Mouse (Mus musculus): Measurements from ENCODE around the gene Msx1. TPM values are rescaled to one million over a fixed set of nuclear protein-coding genes. Genes with fewer than 3 reads are reported as not detected.
A peak's percentile ranks its signal among the peaks of the same experiment; 100 is the strongest.
"Not testable (repeated sequence)": the region's sequence is repeated elsewhere in the genome, so short reads cannot be mapped to it uniquely, and the experiment has no call there.

The Msx1 gene
- polyA plus RNA-seq, 1 experiment from 2014 or later: 37.4 TPM

GRCm38 (mm10) chr5:37848991-37849719 lies 24.8 kb upstream of the Msx1 start:
- Histone ChIP-seq H3K4me3 (replicated peaks; ENCODE audit: low read length) (no peak overlapping the region), H3K9me3 (ENCODE audit: control insufficient read depth, low read length) (no peaks in the 10 kb centered on the region), H3K4me1 (replicated peaks; ENCODE audit: control insufficient read depth, insufficient read depth, low read length) (peaks cover 7% of the 10 kb centered on the region), H3K27ac (no peak overlapping the region), H3K4me2 (replicated peaks) (no peak overlapping the region), H3K27me3 (ENCODE audit: control insufficient read depth, insufficient read depth, low read length) (no peaks in the 10 kb centered on the region), H3K36me3 (replicated peaks; ENCODE audit: control insufficient read depth, insufficient read depth) (no peaks in the 10 kb centered on the region), H3K9ac (no peak overlapping the region)
- no peak for ATAC-seq (ENCODE audit: low FRiP score)
- no peak for DNase-seq (ENCODE audit: low spot score)
- 32% methylated on average over 8 of the region's 8 CpGs for WGBS

GRCm38 (mm10) chr5:37836267-37836646 lies 11.9 kb upstream of the Msx1 start:
- H3K4me2 ChIP-seq (replicated peaks): no peak overlapping the region
- no peaks in the 10 kb centered on the region for H3K36me3 ChIP-seq (replicated peaks; ENCODE audit: control insufficient read depth, insufficient read depth)
- peaks cover 9% of the 10 kb centered on the region for H3K4me1 ChIP-seq (replicated peaks; ENCODE audit: control insufficient read depth, insufficient read depth, low read length)
- no peak overlapping the region for H3K9ac ChIP-seq
- DNase-seq (ENCODE audit: low spot score) (no peak), ATAC-seq (ENCODE audit: low FRiP score) (peak; percentile 28; the same call in 1 of the 2 replicates)
- WGBS: 25% methylated on average over 3 of the region's 3 CpGs
- H3K27ac ChIP-seq: no peak overlapping the region
- peaks cover 80% of the 10 kb centered on the region for H3K27me3 ChIP-seq (ENCODE audit: control insufficient read depth, insufficient read depth, low read length)
- H3K4me3 ChIP-seq (replicated peaks; ENCODE audit: low read length): no peak overlapping the region
- no peaks in the 10 kb centered on the region for H3K9me3 ChIP-seq (ENCODE audit: control insufficient read depth, low read length)

- H3K27ac ChIP-seq: no peak overlapping the region
- no peaks in the 10 kb centered on the region for H3K36me3 ChIP-seq (replicated peaks; ENCODE audit: control insufficient read depth, insufficient read depth)
- peaks cover 85% of the 10 kb centered on the region for H3K27me3 ChIP-seq (ENCODE audit: control insufficient read depth, insufficient read depth, low read length)
- WGBS: 0% methylated on average over 6 of the region's 6 CpGs
- peaks cover 9% of the 10 kb centered on the region for H3K4me1 ChIP-seq (replicated peaks; ENCODE audit: control insufficient read depth, insufficient read depth, low read length)
- H3K4me3 ChIP-seq (replicated peaks; ENCODE audit: low read length): no peak overlapping the region
- ATAC-seq (ENCODE audit: low FRiP score) (peak; percentile 83), DNase-seq (ENCODE audit: low spot score) (no peak)
- H3K4me2 ChIP-seq (replicated peaks): no peak overlapping the region
- H3K9me3 ChIP-seq (ENCODE audit: control insufficient read depth, low read length): no peaks in the 10 kb centered on the region
- H3K9ac ChIP-seq: no peak overlapping the region
Measured at GRCm38 (mm10) chr5:37835590-37836266, 11.3 kb upstream of the Msx1 start.

GRCm38 (mm10) chr5:37832766-37833165 lies 8.4 kb upstream of the Msx1 start:
- WGBS: 1% methylated on average over 6 of the region's 6 CpGs
- Histone ChIP-seq H3K9ac (no peak overlapping the region), H3K36me3 (replicated peaks; ENCODE audit: control insufficient read depth, insufficient read depth) (no peaks in the 10 kb centered on the region), H3K27me3 (ENCODE audit: control insufficient read depth, insufficient read depth, low read length) (peaks cover 97% of the 10 kb centered on the region), H3K9me3 (ENCODE audit: control insufficient read depth, low read length) (no peaks in the 10 kb centered on the region), H3K4me1 (replicated peaks; ENCODE audit: control insufficient read depth, insufficient read depth, low read length) (peaks cover 9% of the 10 kb centered on the region), H3K4me3 (replicated peaks; ENCODE audit: low read length) (no peak overlapping the region), H3K4me2 (replicated peaks) (no peak overlapping the region), H3K27ac (no peak overlapping the region)
- no peak for ATAC-seq (ENCODE audit: low FRiP score)
- no peak for DNase-seq (ENCODE audit: low spot score)

DNA sequence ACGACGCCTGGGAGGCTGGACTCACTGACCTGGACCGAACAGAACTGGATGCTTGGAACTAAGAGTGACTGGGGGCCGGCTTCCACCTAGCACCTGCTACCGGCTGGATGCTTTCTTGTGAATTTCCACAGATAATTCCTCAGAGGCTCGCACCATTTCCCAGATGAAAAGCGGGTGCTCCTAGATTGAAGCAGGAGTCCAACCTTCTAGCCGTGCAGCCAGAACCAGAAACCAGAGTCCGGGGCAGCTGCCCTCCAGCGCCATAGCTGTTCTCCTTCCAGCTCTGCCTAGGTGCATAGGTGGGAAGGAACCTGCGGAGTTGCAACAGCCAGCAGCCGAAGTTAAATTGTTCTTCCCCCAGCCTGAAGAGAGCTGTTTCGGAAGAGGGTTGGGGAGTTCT lies 7.6 kb upstream of the Msx1 start:
- H3K27ac ChIP-seq: no peak overlapping the region
- no peak overlapping the region for H3K4me2 ChIP-seq (replicated peaks)
- H3K4me3 ChIP-seq (replicated peaks; ENCODE audit: low read length): no peak overlapping the region
- no peaks in the 10 kb centered on the region for H3K36me3 ChIP-seq (replicated peaks; ENCODE audit: control insufficient read depth, insufficient read depth)
- DNase-seq (ENCODE audit: low spot score) (no peak), ATAC-seq (ENCODE audit: low FRiP score) (no peak)
- H3K4me1 ChIP-seq (replicated peaks; ENCODE audit: control insufficient read depth, insufficient read depth, low read length): peaks cover 13% of the 10 kb centered on the region
- peaks cover 97% of the 10 kb centered on the region for H3K27me3 ChIP-seq (ENCODE audit: control insufficient read depth, insufficient read depth, low read length)
- 9% methylated on average over 13 of the region's 13 CpGs for WGBS
- H3K9me3 ChIP-seq (ENCODE audit: control insufficient read depth, low read length): no peaks in the 10 kb centered on the region
- H3K9ac ChIP-seq: no peak overlapping the region

- H3K36me3 ChIP-seq (replicated peaks; ENCODE audit: control insufficient read depth, insufficient read depth); ATAC-seq (ENCODE audit: low FRiP score); H3K4me3 ChIP-seq (replicated peaks; ENCODE audit: low read length); H3K9ac ChIP-seq; H3K4me1 ChIP-seq (replicated peaks; ENCODE audit: control insufficient read depth, insufficient read depth, low read length); H3K4me2 ChIP-seq (replicated peaks); H3K9me3 ChIP-seq (ENCODE audit: control insufficient read depth, low read length); DNase-seq (ENCODE audit: low spot score); H3K27ac ChIP-seq: not testable (repeated sequence)
- H3K27me3 ChIP-seq (ENCODE audit: control insufficient read depth, insufficient read depth, low read length): peaks cover 92% of the 10 kb centered on the region
- WGBS: 17% methylated on average over 6 of the region's 7 CpGs
Measured at GRCm38 (mm10) chr5:37830436-37830835, 6.1 kb upstream of the Msx1 start.

DNA sequence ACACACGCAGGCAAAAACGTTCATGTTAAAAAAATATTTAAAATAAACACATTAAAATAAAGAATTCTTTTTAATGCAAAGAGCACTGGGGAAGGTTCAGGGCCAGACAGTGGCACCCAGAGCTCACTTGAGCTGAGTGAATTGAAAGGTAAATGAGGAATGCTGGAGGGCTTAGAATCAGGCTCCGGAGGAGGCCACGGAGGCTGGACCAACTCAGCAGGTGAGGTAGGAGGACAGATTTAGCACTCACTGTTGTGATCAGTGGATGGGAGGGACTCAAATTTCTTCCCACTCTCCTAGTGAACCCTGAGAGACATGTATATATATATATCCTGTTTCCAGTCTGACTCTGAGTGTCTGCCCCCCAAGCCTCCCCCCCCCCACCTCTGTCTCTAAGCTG lies 5.5 kb upstream of the Msx1 start:
- H3K36me3 ChIP-seq (replicated peaks; ENCODE audit: control insufficient read depth, insufficient read depth): no peaks in the 10 kb centered on the region
- no peaks in the 10 kb centered on the region for H3K9me3 ChIP-seq (ENCODE audit: control insufficient read depth, low read length)
- DNase-seq (ENCODE audit: low spot score) (no peak), ATAC-seq (ENCODE audit: low FRiP score) (no peak)
- H3K4me1 ChIP-seq (replicated peaks; ENCODE audit: control insufficient read depth, insufficient read depth, low read length): peaks cover 5% of the 10 kb centered on the region; the same call in 1 of the 2 replicates
- no peak overlapping the region for H3K4me2 ChIP-seq (replicated peaks)
- peaks cover 94% of the 10 kb centered on the region for H3K27me3 ChIP-seq (ENCODE audit: control insufficient read depth, insufficient read depth, low read length)
- H3K9ac ChIP-seq: no peak overlapping the region
- H3K4me3 ChIP-seq (replicated peaks; ENCODE audit: low read length): no peak overlapping the region
- no peak overlapping the region for H3K27ac ChIP-seq
- 8% methylated on average over 4 of the region's 4 CpGs for WGBS

DNA sequence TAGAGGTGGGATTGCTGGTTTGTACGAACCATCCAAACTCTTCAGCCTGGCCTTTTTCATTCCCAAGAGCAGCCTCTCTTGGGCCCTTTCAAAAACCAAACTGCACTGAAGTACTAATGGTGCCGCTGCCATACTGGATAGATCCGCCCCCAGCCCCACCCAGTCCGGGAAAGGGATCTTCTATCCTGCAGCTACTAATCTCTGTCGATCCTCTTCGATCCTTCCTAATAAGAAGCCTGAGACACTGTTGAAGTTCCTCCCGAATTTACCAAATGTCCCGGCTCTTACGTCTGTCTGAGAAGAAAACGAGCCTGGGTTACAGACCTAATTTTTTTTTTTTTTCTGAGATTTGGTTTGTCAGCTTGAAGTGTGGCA lies 4.9 kb upstream of the Msx1 start:
- no peak overlapping the region for H3K27ac ChIP-seq
- H3K4me1 ChIP-seq (replicated peaks; ENCODE audit: control insufficient read depth, insufficient read depth, low read length): peaks cover 9% of the 10 kb centered on the region; the same call in 1 of the 2 replicates
- no peak for DNase-seq (ENCODE audit: low spot score)
- no peak overlapping the region for H3K4me3 ChIP-seq (replicated peaks; ENCODE audit: low read length)
- no peak overlapping the region for H3K9ac ChIP-seq
- H3K9me3 ChIP-seq (ENCODE audit: control insufficient read depth, low read length): no peaks in the 10 kb centered on the region
- ATAC-seq (ENCODE audit: low FRiP score): no peak
- 5% methylated on average over 10 of the region's 10 CpGs for WGBS
- H3K27me3 ChIP-seq (ENCODE audit: control insufficient read depth, insufficient read depth, low read length): peaks cover 94% of the 10 kb centered on the region
- H3K36me3 ChIP-seq (replicated peaks; ENCODE audit: control insufficient read depth, insufficient read depth): no peaks in the 10 kb centered on the region
- H3K4me2 ChIP-seq (replicated peaks): no peak overlapping the region

GRCm38 (mm10) chr5:37828591-37829295 lies 4.4 kb upstream of the Msx1 start:
- Histone ChIP-seq H3K4me3 (replicated peaks; ENCODE audit: low read length) (no peak overlapping the region), H3K27me3 (ENCODE audit: control insufficient read depth, insufficient read depth, low read length) (peaks cover 94% of the 10 kb centered on the region), H3K4me2 (replicated peaks) (no peak overlapping the region), H3K36me3 (replicated peaks; ENCODE audit: control insufficient read depth, insufficient read depth) (no peaks in the 10 kb centered on the region), H3K27ac (no peak overlapping the region), H3K4me1 (replicated peaks; ENCODE audit: control insufficient read depth, insufficient read depth, low read length) (peaks cover 12% of the 10 kb centered on the region; the same call in 1 of the 2 replicates), H3K9ac (no peak overlapping the region), H3K9me3 (ENCODE audit: control insufficient read depth, low read length) (no peaks in the 10 kb centered on the region)
- 2% methylated on average over 35 of the region's 35 CpGs for WGBS
- DNase-seq (ENCODE audit: low spot score) (no peak), ATAC-seq (ENCODE audit: low FRiP score) (no peak)
